Mouse (Mus musculus) common myeloid progenitor, adult 5-6 weeks (primary cell): ENCODE data around the gene Fam72a. TPM values are rescaled to one million over a fixed set of nuclear protein-coding genes. Genes with fewer than 3 reads are reported as not detected.

Experiments used
- ATAC-seq: replicated peaks from 2 replicates; pipeline ENCODE4 v1.8.0; 2016; ENCODE audit warnings: low read depth, mild to moderate bottlenecking, moderate TSS enrichment, inconsistent platforms; ENCODE audit not compliant: poor library complexity, severe bottlenecking
- total RNA-seq: library from RNA; stranded (forward); fragments of 200-1000, 187-1606 nt; gene quantifications from 2 replicates; pipeline ENCODE4 v1.2.3, GENCODE M21; 2017

Fam72a gene
- total RNA-seq = 3.3 and 5.8 TPM in 2 replicates

DNA sequence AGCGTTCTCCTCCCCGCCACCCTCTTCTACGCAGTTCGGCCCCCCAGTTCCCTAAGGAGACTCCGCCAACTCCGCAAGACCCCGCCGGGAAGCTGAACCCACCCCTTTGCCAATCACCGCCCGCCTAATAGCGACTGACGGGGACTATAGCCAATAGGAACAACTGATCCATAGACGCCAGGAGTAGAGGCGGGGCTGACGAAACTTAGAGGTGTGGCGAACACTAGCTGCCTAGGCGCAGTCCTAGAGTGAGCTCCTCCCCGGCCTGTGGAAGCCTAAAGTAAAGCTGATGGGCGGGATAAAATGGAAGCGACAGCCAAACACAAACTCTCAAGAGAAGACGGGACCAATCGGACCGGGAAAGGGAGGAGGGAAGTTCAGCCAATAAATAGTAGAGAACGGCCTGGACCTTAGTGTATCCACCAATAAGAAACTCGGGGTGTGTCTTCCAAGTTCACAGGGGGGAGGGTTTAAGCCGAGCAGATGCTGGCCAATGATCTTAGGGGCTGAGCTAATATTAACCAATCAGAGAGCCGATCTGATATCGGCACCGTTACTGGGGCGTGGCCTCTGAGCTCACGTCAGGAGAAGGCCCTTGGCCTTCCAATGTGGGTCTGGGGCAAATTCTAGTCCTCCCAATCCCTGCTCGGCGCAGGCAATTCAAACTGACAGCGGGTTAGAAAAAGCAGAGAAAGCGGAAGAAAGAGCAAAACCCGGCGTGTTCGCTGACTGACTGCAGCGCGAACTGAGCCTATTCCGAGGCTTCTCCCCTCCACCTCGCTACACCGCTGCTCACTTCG is at the start of gene Fam72a, which contains the start of gene Srgap2:
Gene Fam72a (plus strand): TSS at position 623 of the 800 bp plus-strand sequence.
Gene Srgap2 (minus strand): TSS at position 72 of the 800 bp plus-strand sequence.
- peak; percentile 78 for ATAC-seq

DNA sequence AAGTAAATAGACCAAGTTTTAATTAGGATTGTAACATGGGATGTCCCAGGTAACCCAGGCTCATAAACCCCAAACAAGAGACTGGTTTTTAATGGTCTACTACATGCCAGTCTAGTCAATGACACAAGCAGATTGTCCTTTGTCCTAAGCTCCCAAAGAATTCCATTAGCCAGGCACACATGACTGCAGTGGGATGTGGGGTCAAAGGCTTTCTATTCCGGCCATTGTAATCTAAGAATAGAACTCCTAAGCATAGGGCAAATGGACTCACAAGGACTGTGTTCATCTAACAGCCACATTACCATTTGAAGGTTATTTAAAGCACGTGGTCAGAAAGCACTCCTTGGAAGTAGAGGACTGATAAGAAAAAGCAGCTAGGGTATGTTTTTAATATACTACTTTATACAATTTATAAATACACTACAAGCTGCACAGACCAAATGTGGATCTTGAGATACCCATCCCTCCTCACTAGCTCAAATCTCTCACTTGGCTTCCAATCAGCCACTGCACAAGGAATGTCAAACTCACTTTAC is 48.9 kb upstream of the Fam72a start:
- ATAC-seq = no peak

DNA sequence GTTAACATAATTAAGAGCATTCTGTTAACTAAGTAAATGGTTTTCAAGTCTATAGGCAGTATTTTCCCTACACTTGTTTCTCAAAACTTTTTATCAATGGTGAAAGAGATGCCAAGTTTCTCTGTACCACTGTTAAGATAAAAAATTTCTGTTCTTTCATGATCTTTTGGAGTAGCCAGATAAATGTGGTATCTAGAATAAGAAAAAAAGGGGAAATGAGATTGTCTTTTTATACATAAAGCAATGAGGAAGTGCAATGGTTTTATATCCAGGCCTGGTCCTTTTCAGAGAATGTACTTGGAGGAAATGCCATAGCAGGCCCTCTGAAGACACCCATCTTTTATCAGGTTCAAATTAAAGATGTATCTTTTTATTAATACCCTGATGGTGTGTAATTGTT is 46.3 kb upstream of the Fam72a start:
- peak; percentile 74 for ATAC-seq

DNA sequence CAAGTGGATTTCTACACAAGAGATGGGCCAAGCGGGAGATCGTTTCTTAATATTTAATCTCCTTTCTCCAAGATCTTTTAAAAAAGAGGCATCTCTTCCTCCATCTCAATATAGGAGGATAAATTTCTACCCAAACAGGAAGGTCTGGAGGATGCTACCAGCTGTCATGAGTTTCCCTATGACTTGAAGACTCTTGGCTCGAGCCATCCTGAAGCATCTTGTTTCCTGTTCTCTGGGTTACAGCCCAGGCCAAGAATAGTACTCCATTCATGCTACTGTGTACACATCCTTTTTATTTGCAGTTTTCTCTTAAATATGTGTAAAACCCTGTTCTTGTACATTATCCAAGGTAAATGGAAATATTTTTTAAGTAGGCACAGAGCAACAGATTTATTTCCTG is 45.5 kb upstream of the Fam72a start:
- ATAC-seq = 0 out of 2 replicates have a peak, but pooled peaks have one; percentile 43

DNA sequence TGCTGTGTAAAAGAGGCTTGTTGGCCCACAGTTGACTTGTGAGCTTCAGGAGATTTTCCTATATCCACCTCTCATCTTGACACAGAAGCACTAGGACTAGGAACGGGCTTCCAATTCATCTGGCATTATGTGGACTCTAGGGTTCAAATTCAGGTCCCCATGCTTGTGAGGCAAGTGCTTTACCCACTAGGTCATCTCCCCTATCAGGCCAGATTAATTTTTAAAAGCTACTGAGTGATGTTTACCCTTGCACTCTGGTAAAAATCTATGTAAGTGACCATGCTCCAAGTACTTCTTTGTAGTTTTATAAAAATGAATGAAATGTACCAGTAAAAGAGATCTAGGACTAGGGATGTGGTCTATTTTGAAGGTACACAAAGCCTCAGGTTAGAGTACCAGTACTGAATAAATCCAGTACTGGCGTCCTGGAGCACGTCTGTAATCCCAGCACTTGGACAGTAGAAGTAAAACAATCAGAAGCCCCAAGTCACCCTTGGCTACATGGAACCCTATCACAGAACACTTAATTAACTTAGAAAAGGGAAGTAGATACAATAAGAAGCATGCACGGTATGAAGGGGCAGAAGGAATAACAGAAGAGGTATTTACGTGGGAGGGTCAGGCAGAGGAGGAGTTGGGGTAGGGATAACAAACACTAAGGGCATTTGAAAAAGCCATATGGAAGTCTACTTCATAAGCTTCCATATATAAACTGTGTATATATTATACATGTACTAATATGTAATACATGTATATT is 41.4 kb upstream of the Fam72a start:
- ATAC-seq = peak; percentile 47; the same call in 1 of the 2 replicates

DNA sequence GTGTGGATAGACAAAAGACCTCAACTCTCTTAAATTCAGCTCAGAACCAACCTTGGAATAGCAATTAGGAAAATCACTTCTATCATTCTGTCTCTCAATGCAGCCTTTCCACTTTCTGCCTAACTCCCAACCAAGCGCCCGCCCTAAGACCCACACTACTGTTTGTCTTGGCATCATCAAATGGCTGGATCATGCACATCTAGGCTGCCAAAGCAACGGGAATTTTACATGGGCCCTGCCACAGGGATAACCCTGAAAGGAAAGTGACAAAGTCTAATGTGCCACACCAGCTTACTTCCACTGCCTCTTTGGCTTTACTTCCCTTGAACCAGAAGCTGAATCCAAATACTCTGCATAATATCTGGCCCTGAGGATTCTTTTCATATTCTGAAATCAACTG is 38.4 kb upstream of the Fam72a start:
- no peak for ATAC-seq

DNA sequence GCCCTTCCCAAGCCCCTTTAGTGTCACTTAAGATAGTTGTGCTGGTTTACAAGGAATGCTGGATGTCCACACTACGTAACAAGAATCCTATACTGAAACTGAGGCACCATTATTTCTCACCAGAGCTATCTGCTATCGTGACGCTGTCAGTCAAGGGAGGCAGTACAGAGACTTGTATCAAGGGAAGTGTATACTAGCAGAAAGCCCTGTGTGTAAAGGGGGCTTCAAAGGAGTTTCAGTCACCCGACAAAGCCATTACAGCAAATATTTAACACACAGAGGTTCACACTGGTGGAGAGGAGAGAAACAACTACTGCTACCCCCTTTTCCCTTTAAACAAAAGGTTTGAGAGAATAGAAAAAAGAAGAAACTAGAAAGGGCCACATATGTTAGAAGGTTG is 36.1 kb upstream of the Fam72a start:
- no peak for ATAC-seq

DNA sequence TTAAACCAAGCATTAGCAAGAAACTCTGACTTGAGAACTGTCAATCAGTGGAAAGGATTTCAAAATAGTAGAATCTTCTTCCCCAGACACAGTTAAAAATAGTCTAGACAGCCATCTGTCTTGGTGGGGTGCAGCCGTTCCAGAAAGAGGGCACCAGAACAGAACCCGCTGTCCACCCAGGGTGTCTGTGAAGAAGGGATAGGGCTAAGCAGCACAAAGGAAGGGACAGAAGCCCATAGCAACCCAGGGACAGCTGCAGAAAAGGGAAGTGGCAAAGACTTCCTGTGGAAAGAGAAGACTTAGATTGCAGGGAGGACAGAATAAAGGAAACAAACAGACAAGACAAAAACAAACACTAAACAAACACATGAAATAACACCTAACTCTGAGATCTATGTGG is 35.3 kb upstream of the Fam72a start:
- peak; percentile 90 for ATAC-seq

DNA sequence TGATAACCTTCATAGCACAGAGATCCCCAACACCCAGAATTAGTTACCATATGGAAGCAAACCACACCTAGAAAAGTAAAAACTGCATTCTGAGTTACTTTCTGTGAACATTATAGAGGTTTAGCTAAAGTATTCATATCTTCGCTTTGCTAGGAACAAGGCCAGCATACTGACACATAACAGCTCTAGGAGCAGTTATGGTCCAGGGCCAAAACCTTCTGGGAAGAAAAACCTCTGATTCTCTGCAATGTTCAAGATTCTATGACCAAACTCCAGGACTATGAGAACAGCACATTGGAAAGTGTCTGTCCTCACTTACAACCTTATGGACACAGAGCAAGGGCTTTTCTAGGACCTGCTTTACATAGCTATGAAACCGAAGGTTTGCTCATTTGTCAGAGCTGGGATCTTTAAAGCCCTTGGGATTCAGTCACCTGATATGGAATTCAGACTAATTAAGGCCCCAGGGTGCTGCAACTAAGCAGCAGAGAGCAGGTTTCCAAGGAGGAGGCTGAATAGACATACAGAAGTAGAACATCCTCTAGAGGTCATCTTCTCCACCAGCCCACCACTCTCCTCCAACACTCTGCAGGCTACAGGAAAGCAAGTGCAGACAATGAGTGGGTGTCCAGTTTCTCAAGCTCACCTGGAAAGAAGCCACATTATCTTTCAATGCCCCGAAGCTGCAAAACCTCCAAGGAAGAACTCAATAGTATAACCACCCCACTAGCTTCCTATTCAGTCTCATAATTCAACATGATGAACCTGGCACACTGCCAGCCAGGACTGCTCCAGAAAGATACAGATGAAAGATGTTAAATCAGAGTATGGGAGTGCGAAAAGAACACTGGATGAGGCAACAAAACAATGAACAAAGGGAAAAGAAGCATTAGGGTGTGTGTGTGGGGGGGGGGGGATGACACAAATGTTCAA is 33.5 kb upstream of the Fam72a start:
- ATAC-seq = no peak

DNA sequence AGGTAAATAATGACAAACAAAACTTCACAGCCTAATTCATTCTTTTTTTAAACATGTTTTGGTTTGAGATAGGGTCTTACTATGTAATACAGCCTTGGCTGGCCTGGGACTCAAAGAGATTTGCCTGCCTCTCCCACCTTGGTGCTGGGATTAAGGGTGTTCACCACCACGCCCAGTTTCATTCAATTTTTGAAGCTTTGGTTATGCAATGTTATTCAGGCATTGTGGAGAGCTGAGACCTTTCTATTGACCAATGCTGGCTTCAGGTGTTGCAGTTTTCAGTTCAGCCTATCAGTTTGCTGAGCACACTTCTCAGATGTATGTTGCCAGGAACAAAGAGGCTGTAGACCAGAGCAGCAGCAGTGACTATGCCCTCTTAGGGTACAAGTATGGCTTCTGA is 29.5 kb upstream of the Fam72a start:
- no peak for ATAC-seq

DNA sequence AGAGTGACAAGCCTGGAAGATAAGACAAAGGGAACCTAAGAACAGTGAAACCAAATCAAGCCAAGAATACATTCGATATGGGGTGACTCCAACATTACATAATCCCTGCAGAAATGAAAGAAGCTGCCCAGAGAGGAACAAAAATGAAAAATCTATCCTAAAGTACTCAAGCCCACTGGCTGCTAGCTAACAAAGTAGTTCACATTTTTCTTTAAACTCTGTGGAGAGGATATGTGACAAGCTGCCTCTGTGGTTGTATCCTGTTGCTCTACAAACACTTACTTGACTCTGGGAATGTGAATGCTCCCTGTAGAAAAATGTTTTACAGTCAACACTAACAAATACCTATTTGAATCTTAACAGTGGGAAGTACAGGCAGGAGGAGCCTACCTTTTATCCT is 26.0 kb upstream of the Fam72a start:
- no peak for ATAC-seq

DNA sequence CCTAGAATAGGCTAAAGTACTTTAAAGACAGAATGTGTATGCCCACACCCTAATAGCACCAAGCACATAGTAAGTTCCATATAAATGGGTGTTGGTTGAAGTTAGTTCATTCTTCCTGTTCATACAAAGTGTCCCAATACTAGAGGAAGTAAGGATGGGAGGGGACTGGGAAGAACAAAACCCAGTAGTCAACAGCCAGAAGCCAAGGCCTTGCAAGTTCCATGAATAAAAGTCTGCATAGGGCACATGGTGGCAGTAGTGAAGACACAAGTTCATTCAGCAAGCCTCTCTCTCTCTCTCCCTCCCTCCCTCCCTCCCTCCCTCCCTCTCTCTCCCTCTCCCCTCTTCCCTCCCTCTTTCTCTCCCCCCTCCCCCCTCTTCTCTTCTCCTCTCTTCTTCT is 16.6 kb upstream of the Fam72a start:
- ATAC-seq = no peak

DNA sequence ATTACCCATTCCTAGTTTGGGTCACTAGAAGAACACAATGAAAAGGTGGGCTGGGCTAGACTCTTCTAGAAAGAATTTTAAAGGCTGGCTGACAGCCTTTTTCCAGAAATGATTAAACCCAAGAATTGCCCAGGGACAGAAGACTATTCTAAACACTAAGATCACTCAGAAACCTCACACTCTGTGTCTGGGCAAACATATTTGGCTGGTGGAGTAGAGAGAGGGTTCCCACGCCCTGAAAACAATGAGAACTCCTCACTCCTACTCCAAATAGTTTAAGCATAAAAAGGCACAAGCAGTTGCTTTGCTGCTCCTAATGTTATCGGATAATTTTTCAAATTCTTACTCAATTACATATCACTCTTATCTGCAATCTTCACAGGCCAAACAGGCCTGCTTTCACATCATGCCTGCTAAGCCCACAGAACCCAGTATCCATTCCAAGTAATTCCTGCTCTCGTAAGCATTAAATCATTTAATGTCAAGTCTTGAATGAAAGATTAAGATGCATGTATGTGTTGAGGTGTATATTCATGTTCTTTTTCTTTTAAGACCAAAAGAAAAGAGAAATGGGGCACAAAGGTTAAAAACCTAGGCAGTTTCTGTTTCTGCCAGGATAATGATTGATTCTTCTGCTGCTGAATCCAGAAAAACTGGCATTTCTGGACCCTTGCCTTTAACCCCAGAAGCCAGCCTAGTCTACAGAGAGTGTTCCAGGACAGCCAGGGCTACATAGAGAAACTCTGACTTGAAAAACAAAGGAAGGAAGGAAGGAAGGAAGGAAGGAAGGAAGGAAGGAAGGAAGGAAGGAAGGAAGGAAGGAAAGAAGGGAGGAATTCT is 15.8 kb upstream of the Fam72a start:
- ATAC-seq = no peak

DNA sequence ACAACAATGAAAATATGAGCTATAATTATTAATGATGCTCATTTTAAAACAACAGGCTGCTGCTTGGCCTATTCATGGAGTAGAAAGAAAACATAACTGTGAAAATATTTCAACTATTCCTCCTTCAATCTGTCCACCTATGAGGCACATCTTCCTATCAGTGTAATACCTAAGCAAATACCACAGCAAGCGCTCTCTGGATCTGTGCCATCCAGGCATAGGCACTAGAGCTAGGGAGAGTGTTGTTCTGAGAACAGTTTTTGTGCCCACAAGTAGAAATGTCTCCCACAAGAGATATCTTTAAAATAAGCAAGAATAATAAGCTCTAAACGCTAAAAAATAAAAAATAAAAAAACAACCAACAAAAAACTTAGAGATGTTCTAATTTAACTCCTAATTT is 14.6 kb upstream of the Fam72a start:
- no peak for ATAC-seq

DNA sequence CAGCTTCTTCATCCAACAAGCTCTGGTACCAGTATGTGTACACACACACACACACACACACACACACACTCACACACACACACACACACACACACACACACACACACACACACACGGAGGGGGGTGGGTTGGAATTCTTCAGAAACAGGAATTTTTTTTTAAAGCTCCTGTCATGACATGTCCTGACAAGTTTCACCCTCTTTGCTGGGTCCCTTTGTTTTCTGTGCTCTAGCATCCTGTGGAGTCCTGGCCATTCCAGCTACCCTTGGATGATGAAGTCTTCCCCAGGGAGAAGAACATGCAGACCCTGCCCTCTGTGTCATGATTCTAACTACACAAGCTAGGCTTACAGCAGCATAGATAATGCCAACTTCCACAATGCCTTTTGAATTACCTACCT is 13.5 kb upstream of the Fam72a start:
- no peak for ATAC-seq

DNA sequence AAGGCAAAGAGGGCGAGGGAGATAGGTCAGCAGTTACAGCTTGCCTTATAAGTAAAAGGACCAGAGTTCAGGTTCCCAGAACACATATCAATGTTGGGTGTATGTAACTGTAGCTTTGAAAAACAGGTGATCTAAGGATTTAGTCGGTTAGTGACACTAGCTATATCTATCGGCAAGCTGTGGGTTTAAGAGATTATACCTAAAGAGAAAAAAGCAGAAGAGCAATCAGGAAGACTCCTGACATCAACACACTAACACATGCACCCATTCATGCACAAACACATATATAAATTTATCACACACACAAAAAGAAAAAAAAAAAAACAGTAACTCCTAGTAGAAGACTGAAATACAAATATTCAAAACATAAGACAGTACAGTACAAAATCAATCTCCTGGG is 11.1 kb upstream of the Fam72a start:
- ATAC-seq = no peak

DNA sequence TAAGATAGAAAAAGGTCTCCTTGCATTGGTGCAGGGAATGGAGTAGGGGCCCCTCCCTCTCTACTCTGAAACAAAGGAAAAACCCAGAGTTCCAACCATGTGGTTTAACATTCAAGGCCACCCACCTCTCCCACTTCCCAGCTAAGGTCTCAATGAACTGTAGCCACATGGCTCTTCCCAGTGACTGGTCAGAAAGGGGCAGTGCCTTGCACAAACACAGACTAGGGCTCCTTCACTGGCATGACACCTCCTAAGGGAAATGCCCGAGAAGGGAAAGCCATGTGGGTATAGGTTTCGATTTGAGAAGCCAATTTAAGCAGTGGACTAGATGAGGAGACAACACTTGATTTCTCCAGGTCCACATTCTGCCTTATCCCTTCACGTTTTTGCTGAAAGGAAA is 3.9 kb upstream of the Fam72a start:
- ATAC-seq = no peak

DNA sequence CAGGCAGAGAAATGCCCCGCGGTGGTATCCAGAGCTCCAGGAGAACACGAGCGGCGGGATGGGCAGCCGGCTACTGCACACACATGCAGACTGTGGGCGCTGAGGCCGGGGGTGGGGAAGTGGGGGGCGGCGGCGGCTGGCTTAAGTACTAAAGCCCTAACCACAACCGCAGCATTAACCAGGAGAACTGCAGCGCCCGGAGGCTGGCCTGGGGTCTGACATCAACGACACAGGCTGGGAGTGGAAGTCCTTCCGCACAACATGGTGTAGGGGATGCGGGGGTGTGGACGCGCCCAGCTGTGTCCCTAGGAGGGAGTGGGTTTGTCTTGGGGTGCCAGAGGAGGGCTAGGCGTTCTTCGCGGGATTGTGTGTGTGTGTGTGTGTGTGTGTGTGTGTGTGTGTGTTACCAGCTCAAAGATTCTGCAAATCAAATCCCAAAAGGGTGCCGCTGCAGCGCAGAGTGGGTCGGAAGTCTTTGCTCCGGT is 2.6 kb upstream of the Fam72a start:
- 0 out of 2 replicates have a peak, but pooled peaks have one; percentile 4 for ATAC-seq
